Comparison of ENCODE assay signal across 28 mouse cellular contexts in the genomic region with DNA sequence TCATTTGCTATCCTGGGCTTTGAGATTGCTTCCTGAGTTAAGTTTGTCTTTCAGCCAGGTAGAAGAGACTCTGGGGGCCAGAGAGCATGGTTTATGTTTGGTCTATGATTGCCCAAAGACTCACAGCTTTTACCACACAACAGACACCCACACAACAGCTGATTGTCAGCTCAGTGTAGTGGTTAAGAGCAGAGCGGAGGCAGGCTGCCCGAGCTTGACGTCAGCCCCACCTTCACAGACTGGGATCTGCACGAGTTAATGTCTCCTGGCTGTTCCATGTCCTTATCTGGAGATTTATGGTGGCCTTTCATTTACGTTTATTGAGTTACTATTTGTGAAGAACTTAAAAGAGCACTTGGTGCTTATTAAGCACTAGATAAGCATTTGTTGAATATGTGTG. TPM values are rescaled to one million over a fixed set of nuclear protein-coding genes. Genes with fewer than 3 reads are reported as not detected.
A peak's percentile ranks its signal among the peaks of the same experiment; 100 is the strongest.
DNase-seq lines count a peak whose midpoint lies in the region; ATAC-seq lines count a peak whose summit lies in the region.
"Had no signal": no experiment of that assay in that cellular context is flagged by ENCODE, and none has a peak within 500 bp of the region (broad histone marks: within the 10 kb centered on the region; RNA-seq: fewer than 3 reads in every experiment).

No protein-coding gene starts in this region.

- ATAC-seq in midbrain, embryonic 15.5 days (replicated peaks), result no peak
- ATAC-seq in midbrain, embryonic 14.5 days (ENCODE audit: low FRiP score, low TSS enrichment), result no peak
- no peak for ATAC-seq in intestine, embryonic 14.5 days (replicated peaks; ENCODE audit: low FRiP score, low TSS enrichment, low read depth)
- no peak for ATAC-seq in hindbrain, embryonic 11.5 days (ENCODE audit: low FRiP score)
- ATAC-seq: forebrain, embryonic 16.5 days; midbrain, embryonic 13.5 days had no signal

- H3K4me2 ChIP-seq in midbrain, embryonic 15.5 days, result no peak overlapping the region
- H3K4me2 ChIP-seq in midbrain, embryonic 14.5 days (ENCODE audit: low read length), result no peak overlapping the region
- H3K4me2 ChIP-seq in intestine, embryonic 14.5 days (ENCODE audit: low read length), result no peak overlapping the region
- no peak overlapping the region for H3K4me2 ChIP-seq in hindbrain, embryonic 11.5 days (replicated peaks; ENCODE audit: low read depth, low read length)
- H3K4me2 ChIP-seq: heart, embryonic 13.5 days; hindbrain, embryonic 12.5 days; kidney, embryonic 15.5 days; liver, embryonic 13.5 days; midbrain, embryonic 13.5 days; neural tube, embryonic 13.5 days had no signal

- no peak overlapping the region for H3K9ac ChIP-seq in midbrain, embryonic 15.5 days
- no peak overlapping the region for H3K9ac ChIP-seq in midbrain, embryonic 14.5 days (replicated peaks; ENCODE audit: low read length)
- no peak overlapping the region for H3K9ac ChIP-seq in intestine, embryonic 14.5 days (ENCODE audit: low read length)
- no peak overlapping the region for H3K9ac ChIP-seq in hindbrain, embryonic 11.5 days (ENCODE audit: low read depth, low read length)
- H3K9ac ChIP-seq: heart, embryonic 13.5 days; hindbrain, embryonic 12.5 days; kidney, embryonic 15.5 days; liver, embryonic 13.5 days; midbrain, embryonic 13.5 days; neural tube, embryonic 13.5 days had no signal

- H3K27me3 ChIP-seq in midbrain, embryonic 15.5 days (replicated peaks), result no peaks in the 10 kb centered on the region
- H3K27me3 ChIP-seq in midbrain, embryonic 14.5 days (ENCODE audit: control insufficient read depth, insufficient read depth, low read length), result no peaks in the 10 kb centered on the region
- no peaks in the 10 kb centered on the region for H3K27me3 ChIP-seq in intestine, embryonic 14.5 days (replicated peaks; ENCODE audit: control insufficient read depth, insufficient read depth, low read length)
- H3K27me3 ChIP-seq in hindbrain, embryonic 11.5 days (ENCODE audit: control insufficient read depth, insufficient read depth, low read length), result no peaks in the 10 kb centered on the region
- H3K27me3 ChIP-seq: heart, embryonic 13.5 days; hindbrain, embryonic 12.5 days; kidney, embryonic 15.5 days; liver, embryonic 13.5 days; midbrain, embryonic 13.5 days; neural tube, embryonic 13.5 days had no signal

- peaks cover 12% of the 10 kb centered on the region; the same call in 1 of the 2 replicates for H3K4me1 ChIP-seq in midbrain, embryonic 15.5 days
- H3K4me1 ChIP-seq in midbrain, embryonic 14.5 days (ENCODE audit: control insufficient read depth, insufficient read depth, low read length), result no peaks in the 10 kb centered on the region
- no peaks in the 10 kb centered on the region for H3K4me1 ChIP-seq in intestine, embryonic 14.5 days (replicated peaks; ENCODE audit: control insufficient read depth, insufficient read depth, low read length)
- H3K4me1 ChIP-seq in hindbrain, embryonic 11.5 days (replicated peaks; ENCODE audit: control insufficient read depth, insufficient read depth, low read length), result no peaks in the 10 kb centered on the region
- H3K4me1 ChIP-seq: liver, embryonic 13.5 days had no signal

- DNase-seq in layer of hippocampus, adult 11-12 months (ENCODE audit: low spot score), result peak; percentile 56
- no peak for DNase-seq in layer of hippocampus, postnatal 14 days (ENCODE audit: low spot score in 2 of 2)
- DNase-seq in midbrain, embryonic 14.5 days, result no peak
- peak; percentile 54 for DNase-seq in intestine, embryonic 14.5 days (ENCODE audit: low spot score)
- DNase-seq in layer of hippocampus, adult 9-11 months, result peak; percentile 62
- no peak for DNase-seq in hindbrain, embryonic 11.5 days (ENCODE audit: low spot score)
- DNase-seq: adrenal gland, postnatal 25 days; cerebellum, adult 9-11 months; gastrocnemius, postnatal 36 days; heart, adult 2 months; heart, postnatal 14 days; kidney, adult 11 months; kidney, postnatal 36 days; liver, embryonic 13.5 days; lung, adult 2 months; retina, postnatal 1 day; spleen, adult 18-20 months had no signal

- H3K9me3 ChIP-seq in midbrain, embryonic 15.5 days, result no peaks in the 10 kb centered on the region
- H3K9me3 ChIP-seq in midbrain, embryonic 14.5 days (ENCODE audit: control insufficient read depth, low read length), result no peaks in the 10 kb centered on the region
- no peaks in the 10 kb centered on the region for H3K9me3 ChIP-seq in intestine, embryonic 14.5 days (ENCODE audit: control insufficient read depth, low read length)
- H3K9me3 ChIP-seq in hindbrain, embryonic 11.5 days (ENCODE audit: control insufficient read depth, low read length), result no peaks in the 10 kb centered on the region
- H3K9me3 ChIP-seq: embryonic facial prominence, embryonic 10.5 days; heart, embryonic 13.5 days; hindbrain, embryonic 12.5 days; kidney, embryonic 15.5 days; liver, embryonic 13.5 days; midbrain, embryonic 13.5 days; neural tube, embryonic 13.5 days had no signal

- H3K4me3 ChIP-seq in midbrain, embryonic 15.5 days, result no peak overlapping the region
- H3K4me3 ChIP-seq in midbrain, embryonic 14.5 days (replicated peaks; ENCODE audit: low read depth, low read length), result no peak overlapping the region
- no peak overlapping the region for H3K4me3 ChIP-seq in intestine, embryonic 14.5 days (ENCODE audit: low read depth, low read length)
- H3K4me3 ChIP-seq in hindbrain, embryonic 11.5 days (ENCODE audit: low read depth, low read length), result no peak overlapping the region
- H3K4me3 ChIP-seq: embryonic facial prominence, embryonic 10.5 days; heart, adult 2 months; heart, embryonic 13.5 days; hindbrain, embryonic 12.5 days; kidney, embryonic 15.5 days; liver, embryonic 13.5 days; midbrain, embryonic 13.5 days; myocyte; neural tube, embryonic 13.5 days had no signal

- 83% methylated on average over 5 of the region's 5 CpGs for WGBS in midbrain, embryonic 15.5 days
- WGBS in midbrain, embryonic 14.5 days, result 93% methylated on average over 5 of the region's 5 CpGs
- 26% methylated on average over 5 of the region's 5 CpGs for WGBS in intestine, embryonic 14.5 days
- WGBS in hindbrain, embryonic 11.5 days, result 87% methylated on average over 5 of the region's 5 CpGs

- H3K36me3 ChIP-seq in midbrain, embryonic 15.5 days (replicated peaks), result peaks cover 8% of the 10 kb centered on the region
- peaks cover 64% of the 10 kb centered on the region for H3K36me3 ChIP-seq in midbrain, embryonic 14.5 days (ENCODE audit: control insufficient read depth, insufficient read depth, low read length)
- H3K36me3 ChIP-seq in intestine, embryonic 14.5 days (ENCODE audit: control insufficient read depth, insufficient read depth, low read length), result no peaks in the 10 kb centered on the region
- 0 out of 2 replicates have a peak, but pooled peaks cover 7% of the 10 kb centered on the region for H3K36me3 ChIP-seq in hindbrain, embryonic 11.5 days (ENCODE audit: control insufficient read depth, insufficient read depth, low read length)
- H3K36me3 ChIP-seq: heart, embryonic 13.5 days; kidney, embryonic 15.5 days; liver, embryonic 13.5 days had no signal

- H3K27ac ChIP-seq in midbrain, embryonic 15.5 days, result 0 out of 2 replicates have a peak overlapping the region, but pooled peaks have one; percentile 29
- no peak overlapping the region for H3K27ac ChIP-seq in midbrain, embryonic 14.5 days (replicated peaks; ENCODE audit: low read depth, low read length)
- H3K27ac ChIP-seq in intestine, embryonic 14.5 days (ENCODE audit: low read depth), result no peak overlapping the region
- H3K27ac ChIP-seq in hindbrain, embryonic 11.5 days (ENCODE audit: low read depth, low read length), result no peak overlapping the region
- H3K27ac ChIP-seq: embryonic facial prominence, embryonic 10.5 days; heart, adult 2 months; heart, embryonic 13.5 days; hindbrain, embryonic 12.5 days; kidney, embryonic 15.5 days; liver, embryonic 13.5 days; midbrain, embryonic 13.5 days; neural tube, embryonic 13.5 days had no signal

RNA-seq across cellular contexts. Expression of a gene that starts 43.9 kb away (rescaled TPM):
- 100 to 1,000 TPM; 114 to 115 TPM for total RNA-seq in layer of hippocampus, postnatal 14 days (2021)
- polyA plus RNA-seq in midbrain, embryonic 15.5 days (2015; fragmentation: Nextera tagmentation; extraction: Ambion mirVana), result 280 and 293 TPM in 2 replicates
- polyA plus RNA-seq in midbrain, embryonic 14.5 days (2014; fragmentation: Nextera tagmentation; extraction: Ambion mirVana), result 219 and 240 TPM in 2 replicates
- 8.7 and 10.4 TPM in 2 replicates for polyA plus RNA-seq in intestine, embryonic 14.5 days (2014; fragmentation: Nextera tagmentation; extraction: Ambion mirVana)
- polyA plus RNA-seq in hindbrain, embryonic 11.5 days (2014; fragmentation: Nextera tagmentation; extraction: Ambion mirVana), result 86.1 and 90.1 TPM in 2 replicates
- total RNA-seq: common myeloid progenitor, adult 5-6 weeks; megakaryocyte, adult 5-6 weeks had no signal

RNA-seq across cellular contexts. Expression of a gene that starts 59.2 kb away (rescaled TPM):
- total RNA-seq in layer of hippocampus, postnatal 14 days (2021), result 100 to 1,000 TPM; 205 to 211 TPM
- polyA plus RNA-seq in midbrain, embryonic 15.5 days (2015; fragmentation: Nextera tagmentation; extraction: Ambion mirVana), result 164 and 166 TPM in 2 replicates
- polyA plus RNA-seq in midbrain, embryonic 14.5 days (2014; fragmentation: Nextera tagmentation; extraction: Ambion mirVana), result 125 and 129 TPM in 2 replicates
- 18.5 and 19.2 TPM in 2 replicates for polyA plus RNA-seq in intestine, embryonic 14.5 days (2014; fragmentation: Nextera tagmentation; extraction: Ambion mirVana)
- polyA plus RNA-seq in hindbrain, embryonic 11.5 days (2014; fragmentation: Nextera tagmentation; extraction: Ambion mirVana), result 34.1 and 38.2 TPM in 2 replicates
- total RNA-seq: common myeloid progenitor, adult 5-6 weeks had no signal

Comparison
In these comparisons a context has a peak if more than half of its experiments do, and no peak if none do; other contexts are left out.
1. DNase-seq: peak in layer of hippocampus, adult 11-12 months (single experiment), intestine, embryonic 14.5 days (single experiment) and layer of hippocampus, adult 9-11 months (single experiment); none in layer of hippocampus, postnatal 14 days (0 of 2), midbrain, embryonic 14.5 days (single experiment) and hindbrain, embryonic 11.5 days (single experiment).